Mouse (Mus musculus): ENCODE results near the gene Pld2. TPM values are rescaled to one million over a fixed set of nuclear protein-coding genes. Genes with fewer than 3 reads are reported as not detected.

Pld2 gene
- 10.4 and 11.7 TPM in 2 replicates for polyA plus RNA-seq (2015; fragmentation: Nextera tagmentation; extraction: Ambion mirVana)

DNA sequence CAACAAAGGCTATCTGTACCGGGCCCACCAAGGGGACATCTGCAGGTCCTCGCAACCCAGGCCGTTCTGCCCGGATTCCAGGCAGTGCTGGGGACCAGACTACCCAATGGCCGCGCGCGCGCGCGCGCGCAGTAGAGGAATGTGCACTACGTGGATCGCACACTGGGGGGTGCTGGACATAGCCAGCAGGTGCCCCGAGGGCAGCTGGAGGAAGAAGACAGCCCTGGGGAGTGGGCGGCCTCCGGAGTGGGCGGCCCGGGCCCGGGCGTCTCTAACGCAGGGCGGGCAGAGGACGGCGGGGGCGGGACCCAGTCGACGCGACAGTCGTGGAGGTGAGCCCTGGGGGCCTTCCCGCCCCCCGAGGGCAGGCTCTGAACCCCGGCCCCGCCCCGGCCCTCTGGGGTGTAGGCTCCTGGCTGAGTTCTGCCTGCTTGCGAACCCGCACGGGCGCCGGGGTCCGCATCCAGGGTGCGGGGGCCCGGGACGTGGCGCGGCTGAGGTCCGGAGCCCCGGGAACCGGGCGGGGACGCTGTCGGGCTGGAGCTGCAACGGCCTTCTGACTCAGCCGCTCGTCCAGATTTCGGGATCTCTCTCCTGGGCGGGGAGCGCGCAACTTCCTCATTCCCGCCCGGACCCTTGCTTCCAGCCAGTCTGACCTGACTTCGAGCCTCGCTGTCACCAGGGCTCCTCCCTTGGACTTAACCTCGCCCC is at the start of gene Pld2:
Gene Pld2, plus strand, starts transcription at position 188 of the 711 bp plus-strand sequence.
- ATAC-seq (replicated peaks; ENCODE audit: insufficient number of reproducible peaks, insufficient read depth, low FRiP score, low read depth), result peak; percentile 95
- Histone ChIP-seq H3K36me3 (no peaks in the 10 kb centered on the region), H3K4me2 (peak within 1 kb of the TSS; percentile 83), H3K4me1 (replicated peaks) (peaks cover 25% of the 10 kb centered on the region), H3K27me3 (no peaks in the 10 kb centered on the region), H3K9ac (peak within 1 kb of the TSS; percentile 77), H3K4me3 (peak within 1 kb of the TSS; percentile 83), H3K9me3 (replicated peaks) (no peaks in the 10 kb centered on the region), H3K27ac (peak within 1 kb of the TSS; percentile 83)
- WGBS, result under 1% methylated on average over 65 of the region's 65 CpGs

DNA sequence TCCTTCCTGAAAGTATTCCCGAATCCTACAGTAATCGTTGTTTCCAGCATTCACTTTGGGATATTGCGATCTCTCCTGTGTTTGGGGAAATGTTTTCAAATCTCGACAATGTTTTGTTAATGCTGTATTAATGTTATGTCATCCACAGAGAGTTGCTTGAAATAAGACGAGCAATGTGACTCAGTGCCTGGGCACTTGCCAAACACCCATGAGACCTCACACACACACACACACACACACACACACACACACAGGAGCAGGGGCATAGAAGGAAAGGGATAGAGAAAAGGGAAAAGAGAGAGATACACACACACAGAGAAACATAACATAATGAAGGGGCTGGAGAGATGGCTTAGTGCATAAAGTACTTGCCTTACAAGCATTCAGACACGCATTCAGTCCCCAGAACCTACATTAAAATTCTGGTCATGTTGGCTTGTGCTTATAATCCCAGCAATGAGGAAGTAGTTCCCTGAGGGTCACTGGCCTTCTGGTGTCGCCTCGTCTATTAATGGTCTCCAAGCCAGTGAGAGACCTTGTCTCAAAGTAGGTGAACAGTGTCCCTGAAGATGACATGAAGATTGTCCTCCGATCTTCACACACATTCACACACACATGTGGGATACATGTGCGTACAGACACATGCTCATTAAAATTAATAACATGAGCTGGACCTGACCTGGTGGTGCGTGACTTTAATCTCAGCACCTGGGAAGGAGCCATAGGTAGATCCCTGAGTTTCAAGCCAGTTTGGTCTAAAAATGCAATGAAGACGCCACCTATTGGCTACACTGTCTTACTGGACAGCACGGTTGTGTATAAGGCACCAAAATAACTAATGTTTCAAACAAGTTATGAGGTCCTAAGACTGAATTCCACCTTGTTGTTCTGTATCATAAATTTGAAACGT is 40.0 kb upstream of the Pld2 start:
- 66% methylated on average over 14 of the region's 14 CpGs for WGBS
- no peak for ATAC-seq (replicated peaks; ENCODE audit: insufficient number of reproducible peaks, insufficient read depth, low FRiP score, low read depth)
- Histone ChIP-seq H3K27ac (no peak overlapping the region), H3K9me3 (replicated peaks) (no peaks in the 10 kb centered on the region), H3K4me3 (no peak overlapping the region), H3K27me3 (0 out of 2 replicates have a peak, but pooled peaks cover 5% of the 10 kb centered on the region), H3K4me2 (no peak overlapping the region), H3K36me3 (no peaks in the 10 kb centered on the region), H3K9ac (no peak overlapping the region), H3K4me1 (replicated peaks) (no peaks in the 10 kb centered on the region)

DNA sequence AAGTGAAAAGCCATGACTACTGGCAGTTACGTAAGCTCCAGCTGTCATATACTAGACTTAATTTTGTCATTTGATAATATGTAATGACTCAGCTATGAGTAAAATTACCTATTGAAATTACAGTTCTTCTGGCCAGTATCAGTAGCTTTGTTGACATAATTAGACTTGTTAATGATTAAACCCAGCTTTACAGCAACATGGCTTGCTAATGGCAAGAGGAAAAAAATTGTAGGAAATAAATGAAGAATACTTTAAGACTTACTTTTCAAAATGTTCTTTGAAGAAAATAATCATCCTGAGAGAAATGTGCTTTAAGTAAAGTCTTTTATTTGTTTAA is 39.4 kb upstream of the Pld2 start:
- Histone ChIP-seq H3K4me2 (no peak overlapping the region), H3K36me3 (no peaks in the 10 kb centered on the region), H3K4me1 (replicated peaks) (no peaks in the 10 kb centered on the region), H3K4me3 (no peak overlapping the region), H3K27ac (no peak overlapping the region), H3K9me3 (replicated peaks) (no peaks in the 10 kb centered on the region), H3K27me3 (0 out of 2 replicates have a peak, but pooled peaks cover 9% of the 10 kb centered on the region), H3K9ac (no peak overlapping the region)
- no peak for ATAC-seq (replicated peaks; ENCODE audit: insufficient number of reproducible peaks, insufficient read depth, low FRiP score, low read depth)
- WGBS, result 81% methylated on average over 1 of the region's 1 CpGs

DNA sequence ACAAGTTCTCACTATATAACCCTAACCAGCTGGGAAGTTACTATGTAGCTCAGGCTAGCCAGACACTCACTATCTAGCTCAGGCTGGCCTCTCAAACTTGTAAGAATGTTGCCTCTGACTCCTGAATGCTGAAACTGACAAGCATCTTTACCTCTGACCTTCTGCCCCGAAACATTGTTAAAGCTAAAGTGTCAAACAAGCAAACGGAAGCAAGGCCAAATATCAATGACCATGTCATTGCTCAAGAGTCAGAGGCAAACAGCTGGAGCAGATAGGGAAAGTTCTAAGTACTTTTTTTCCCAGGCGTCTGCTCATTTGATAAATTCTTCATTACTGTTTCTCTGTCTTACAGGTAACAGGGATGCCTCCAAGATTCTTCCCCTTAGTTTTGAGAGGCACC is 37.8 kb upstream of the Pld2 start:
- no peak overlapping the region for H3K27ac ChIP-seq
- H3K4me3 ChIP-seq, result no peak overlapping the region
- no peak for ATAC-seq (replicated peaks; ENCODE audit: insufficient number of reproducible peaks, insufficient read depth, low FRiP score, low read depth)
- no peaks in the 10 kb centered on the region for H3K36me3 ChIP-seq
- H3K9ac ChIP-seq, result no peak overlapping the region
- WGBS, result 62% methylated on average over 3 of the region's 3 CpGs
- no peaks in the 10 kb centered on the region for H3K4me1 ChIP-seq (replicated peaks)
- 0 out of 2 replicates have a peak, but pooled peaks cover 10% of the 10 kb centered on the region for H3K27me3 ChIP-seq
- H3K9me3 ChIP-seq (replicated peaks), result no peaks in the 10 kb centered on the region
- H3K4me2 ChIP-seq, result no peak overlapping the region

- 45% methylated on average over 9 of the region's 9 CpGs for WGBS
- H3K27me3 ChIP-seq, result peaks cover 18% of the 10 kb centered on the region
- no peak within 1 kb of the TSS for H3K4me2 ChIP-seq
- no peaks in the 10 kb centered on the region for H3K36me3 ChIP-seq
- H3K4me1 ChIP-seq (replicated peaks), result peaks cover 4% of the 10 kb centered on the region; the same call in 1 of the 2 replicates
- no peak for ATAC-seq (replicated peaks; ENCODE audit: insufficient number of reproducible peaks, insufficient read depth, low FRiP score, low read depth)
- no peaks in the 10 kb centered on the region for H3K9me3 ChIP-seq (replicated peaks)
- no peak within 1 kb of the TSS for H3K27ac ChIP-seq
- H3K9ac ChIP-seq, result no peak within 1 kb of the TSS
- no peak within 1 kb of the TSS for H3K4me3 ChIP-seq
Observed at GRCm38 (mm10) chr11:70504970-70505369, 34.9 kb upstream of the Pld2 start, which contains the start of gene Tm4sf5. Gene Tm4sf5, plus strand, starts transcription at chr11:70505244.

- Histone ChIP-seq H3K36me3 (no peaks in the 10 kb centered on the region), H3K4me1 (replicated peaks) (peaks cover 7% of the 10 kb centered on the region; the same call in 1 of the 2 replicates), H3K4me3 (no peak overlapping the region), H3K27me3 (peaks cover 23% of the 10 kb centered on the region), H3K27ac (no peak overlapping the region), H3K9me3 (replicated peaks) (no peaks in the 10 kb centered on the region), H3K4me2 (no peak overlapping the region; the same call in 1 of the 2 replicates), H3K9ac (no peak overlapping the region)
- no peak for ATAC-seq (replicated peaks; ENCODE audit: insufficient number of reproducible peaks, insufficient read depth, low FRiP score, low read depth)
- WGBS, result 24% methylated on average over 4 of the region's 4 CpGs
Observed at GRCm38 (mm10) chr11:70506385-70506784, 33.5 kb upstream of the Pld2 start.

- Histone ChIP-seq H3K9me3 (replicated peaks) (no peaks in the 10 kb centered on the region), H3K4me3 (no peak overlapping the region), H3K4me2 (no peak overlapping the region), H3K27me3 (peaks cover 23% of the 10 kb centered on the region), H3K36me3 (no peaks in the 10 kb centered on the region), H3K27ac (no peak overlapping the region), H3K4me1 (replicated peaks) (peaks cover 7% of the 10 kb centered on the region; the same call in 1 of the 2 replicates), H3K9ac (no peak overlapping the region)
- ATAC-seq (replicated peaks; ENCODE audit: insufficient number of reproducible peaks, insufficient read depth, low FRiP score, low read depth), result no peak
- WGBS, result 63% methylated on average over 7 of the region's 7 CpGs
Observed at GRCm38 (mm10) chr11:70506962-70507515, 32.8 kb upstream of the Pld2 start.

DNA sequence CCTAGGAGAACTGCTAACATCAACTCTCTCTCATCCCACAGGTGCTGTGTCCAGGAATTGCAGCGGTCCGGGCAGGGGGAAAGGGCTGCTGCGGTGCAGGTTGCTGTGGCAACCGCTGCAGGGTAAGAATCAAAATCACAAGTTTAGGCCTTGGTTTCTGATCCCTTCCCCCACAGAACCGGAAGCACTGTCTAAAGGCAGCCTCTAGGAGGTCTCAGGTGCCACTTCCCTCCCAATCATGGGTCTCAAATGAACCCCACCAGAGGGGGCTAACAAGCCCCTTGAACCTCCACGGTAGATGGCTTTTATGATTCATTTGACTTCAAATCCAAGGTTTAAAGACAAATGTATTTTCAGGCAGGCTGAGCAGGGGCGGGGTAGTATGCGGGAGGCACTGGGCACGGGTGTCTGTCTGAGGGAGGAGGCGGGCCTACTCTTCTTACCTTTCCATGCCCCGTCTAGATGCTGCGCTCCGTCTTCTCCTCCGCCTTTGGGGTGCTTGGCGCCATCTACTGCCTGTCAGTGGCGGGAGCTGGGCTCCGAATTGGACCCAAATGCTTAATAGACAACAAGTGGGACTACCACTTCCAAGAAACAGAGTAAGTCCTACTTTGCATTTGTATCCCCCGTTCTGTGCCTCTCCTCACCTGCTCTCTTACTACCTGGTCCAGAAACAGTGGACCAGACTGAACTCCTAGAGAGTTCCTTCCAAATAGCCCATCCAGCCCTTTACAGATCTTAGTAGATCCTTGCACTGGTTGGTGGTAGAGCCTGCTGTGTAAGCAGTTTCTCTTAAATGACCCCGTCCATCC is 29.9 kb upstream of the Pld2 start:
- peaks cover 7% of the 10 kb centered on the region; the same call in 1 of the 2 replicates for H3K4me1 ChIP-seq (replicated peaks)
- H3K27me3 ChIP-seq, result peaks cover 18% of the 10 kb centered on the region
- H3K9me3 ChIP-seq (replicated peaks), result no peaks in the 10 kb centered on the region
- H3K36me3 ChIP-seq, result no peaks in the 10 kb centered on the region
- 9% methylated on average over 19 of the region's 19 CpGs for WGBS
- H3K4me2 ChIP-seq, result 0 out of 2 replicates have a peak overlapping the region, but pooled peaks have one; percentile 1
- H3K9ac ChIP-seq, result no peak overlapping the region
- no peak overlapping the region for H3K4me3 ChIP-seq
- H3K27ac ChIP-seq, result no peak overlapping the region
- ATAC-seq (replicated peaks; ENCODE audit: insufficient number of reproducible peaks, insufficient read depth, low FRiP score, low read depth), result no peak

DNA sequence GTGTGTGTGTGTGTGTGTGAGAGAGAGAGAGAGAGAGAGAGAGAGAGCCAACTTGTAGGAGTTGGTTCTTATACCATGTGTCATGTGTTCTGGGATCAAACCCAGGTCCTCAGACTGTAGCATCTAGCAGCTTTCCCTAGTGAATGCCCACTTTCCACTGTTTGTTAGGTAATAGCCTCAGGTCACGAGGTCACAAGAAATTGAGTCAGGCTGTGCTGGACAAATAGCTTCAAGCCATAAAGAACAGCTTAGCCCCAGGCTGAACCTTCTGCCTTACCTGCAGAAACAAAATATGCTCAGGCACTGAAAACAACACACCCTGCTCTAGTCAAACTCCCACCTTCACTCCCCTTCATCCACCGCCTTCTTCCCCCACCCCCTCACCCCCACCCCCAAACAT is 28.6 kb upstream of the Pld2 start:
- no peak overlapping the region for H3K4me2 ChIP-seq
- no peaks in the 10 kb centered on the region for H3K9me3 ChIP-seq (replicated peaks)
- ATAC-seq (replicated peaks; ENCODE audit: insufficient number of reproducible peaks, insufficient read depth, low FRiP score, low read depth), result no peak

GRCm38 (mm10) chr11:70511825-70512224 is 28.0 kb upstream of the Pld2 start:
- WGBS, result 85% methylated on average over 7 of the region's 7 CpGs
- no peak overlapping the region for H3K4me2 ChIP-seq
- H3K9ac ChIP-seq, result no peak overlapping the region
- H3K36me3 ChIP-seq, result no peaks in the 10 kb centered on the region
- peaks cover 7% of the 10 kb centered on the region; the same call in 1 of the 2 replicates for H3K4me1 ChIP-seq (replicated peaks)
- peaks cover 13% of the 10 kb centered on the region for H3K27me3 ChIP-seq
- no peak overlapping the region for H3K27ac ChIP-seq
- no peak overlapping the region for H3K4me3 ChIP-seq
- no peaks in the 10 kb centered on the region for H3K9me3 ChIP-seq (replicated peaks)
- no peak for ATAC-seq (replicated peaks; ENCODE audit: insufficient number of reproducible peaks, insufficient read depth, low FRiP score, low read depth)

More for the DNA sequence above, 28.6 kb upstream of the Pld2 start:
- Histone ChIP-seq H3K27ac (no peak overlapping the region), H3K4me1 (replicated peaks) (peaks cover 7% of the 10 kb centered on the region; the same call in 1 of the 2 replicates), H3K27me3 (peaks cover 13% of the 10 kb centered on the region), H3K9ac (no peak overlapping the region), H3K36me3 (no peaks in the 10 kb centered on the region), H3K4me3 (no peak overlapping the region)
- 72% methylated on average over 2 of the region's 2 CpGs for WGBS

All from heart, embryonic 15.5 days (tissue).